Mouse (Mus musculus): ENCODE data around the gene Rps6ka2. TPM values are rescaled to one million over a fixed set of nuclear protein-coding genes. Genes with fewer than 3 reads are reported as not detected.

Gene Rps6ka2
- polyA plus RNA-seq, 1 experiment = 9.1 TPM

DNA sequence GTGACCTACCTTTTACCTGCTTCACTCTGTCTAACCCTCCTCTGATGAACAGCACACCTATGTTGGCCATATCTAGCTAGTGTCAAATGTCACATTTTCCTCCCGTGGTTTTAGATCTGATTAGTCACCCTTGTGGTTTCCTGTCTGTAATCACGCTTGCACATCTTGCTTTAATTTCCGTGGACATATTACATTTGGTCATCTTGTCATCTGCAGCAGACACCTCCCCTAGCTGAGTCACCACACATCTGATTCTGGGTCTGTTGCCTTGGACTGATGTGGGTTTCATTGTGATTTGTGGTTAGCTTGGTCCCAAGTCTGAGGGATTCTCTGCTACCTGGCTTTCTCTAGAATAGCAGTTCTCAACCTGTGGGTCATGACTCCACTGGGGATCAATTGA, 6.0 kb upstream of the Rps6ka2 start:
- TF ChIP-seq POLR2A (IDR thresholded peaks at IDR 0.05; ENCODE audit: borderline replicate concordance, control insufficient read depth, low read depth, low read length) (no peak), CTCF (IDR thresholded peaks at IDR 0.05; ENCODE audit: control insufficient read depth, insufficient read depth, low read length) (no peak)
- Histone ChIP-seq H3K4me1 (ENCODE audit: control insufficient read depth, insufficient read depth, low read length) (peaks cover 4% of the 10 kb centered on the region), H3K4me3 (replicated peaks; ENCODE audit: control insufficient read depth, low read depth, low read length) (no peak overlapping the region), H3K27ac (ENCODE audit: control insufficient read depth, insufficient read depth, low read depth, low read length, poor library complexity) (no peak overlapping the region; the same call in 1 of the 2 replicates)
- WGBS = 1% methylated on average over 3 of the region's 3 CpGs

DNA sequence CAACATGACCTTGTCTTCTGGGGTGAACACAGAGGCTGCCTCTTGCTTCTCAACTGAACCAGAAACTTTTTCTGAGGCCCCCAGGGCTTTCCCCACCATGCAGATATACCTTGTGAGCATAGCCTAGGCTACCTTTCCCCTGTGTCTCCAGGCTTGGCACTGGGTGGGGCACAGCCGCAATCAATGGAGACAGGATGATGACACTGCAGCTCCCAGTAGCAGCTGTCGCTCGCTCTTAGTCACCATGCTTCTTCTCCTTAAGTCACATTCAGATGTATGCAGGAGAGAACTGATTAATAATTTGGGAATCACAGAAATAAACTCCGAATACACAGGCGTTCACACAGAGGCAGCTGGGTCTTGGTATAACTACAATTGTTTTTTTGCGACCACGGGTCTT, 4.4 kb upstream of the Rps6ka2 start:
- Histone ChIP-seq H3K4me1 (ENCODE audit: control insufficient read depth, insufficient read depth, low read length) (peaks cover 4% of the 10 kb centered on the region), H3K4me3 (replicated peaks; ENCODE audit: control insufficient read depth, low read depth, low read length) (no peak overlapping the region), H3K27ac (ENCODE audit: control insufficient read depth, insufficient read depth, low read depth, low read length, poor library complexity) (no peak overlapping the region)
- TF ChIP-seq POLR2A (IDR thresholded peaks at IDR 0.05; ENCODE audit: borderline replicate concordance, control insufficient read depth, low read depth, low read length) = no peak
- no peak for TF ChIP-seq CTCF (IDR thresholded peaks at IDR 0.05; ENCODE audit: control insufficient read depth, insufficient read depth, low read length)
- WGBS = 87% methylated on average over 7 of the region's 7 CpGs

DNA sequence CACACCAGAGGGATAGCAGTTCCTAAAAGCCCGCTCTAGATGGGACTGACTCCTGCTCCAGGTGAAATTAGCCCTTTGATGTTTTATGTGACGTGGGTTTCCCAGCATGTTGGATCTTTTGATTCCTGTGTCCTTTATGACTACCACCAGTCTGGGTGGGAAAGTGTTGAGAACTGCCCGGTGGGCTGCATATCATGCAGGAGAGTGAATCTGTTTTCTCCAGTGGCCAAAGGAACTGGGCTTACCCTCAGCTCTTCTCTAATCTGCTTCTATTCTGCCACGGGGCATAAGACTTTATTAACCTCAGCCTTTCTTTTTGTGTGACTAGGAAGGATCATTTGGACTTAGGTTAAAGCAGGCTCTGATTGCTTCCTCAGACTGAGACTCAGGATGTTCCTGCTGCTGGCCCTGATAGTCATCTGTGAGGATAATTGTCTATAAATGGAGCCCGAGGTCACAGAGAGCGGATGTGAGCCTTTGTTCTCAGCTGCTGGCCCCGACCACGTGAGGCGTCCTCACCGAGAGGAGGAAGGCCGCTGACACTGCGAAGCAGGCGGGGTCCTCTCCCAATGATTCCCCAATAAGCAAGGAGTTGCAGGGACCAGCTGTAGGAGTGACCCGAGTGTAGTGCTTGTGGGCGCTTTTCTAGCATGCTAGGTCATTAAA, 821 bp upstream of the Rps6ka2 start:
- peak overlapping the region; percentile 14 for H3K27ac ChIP-seq (ENCODE audit: control insufficient read depth, insufficient read depth, low read depth, low read length, poor library complexity)

DNA sequence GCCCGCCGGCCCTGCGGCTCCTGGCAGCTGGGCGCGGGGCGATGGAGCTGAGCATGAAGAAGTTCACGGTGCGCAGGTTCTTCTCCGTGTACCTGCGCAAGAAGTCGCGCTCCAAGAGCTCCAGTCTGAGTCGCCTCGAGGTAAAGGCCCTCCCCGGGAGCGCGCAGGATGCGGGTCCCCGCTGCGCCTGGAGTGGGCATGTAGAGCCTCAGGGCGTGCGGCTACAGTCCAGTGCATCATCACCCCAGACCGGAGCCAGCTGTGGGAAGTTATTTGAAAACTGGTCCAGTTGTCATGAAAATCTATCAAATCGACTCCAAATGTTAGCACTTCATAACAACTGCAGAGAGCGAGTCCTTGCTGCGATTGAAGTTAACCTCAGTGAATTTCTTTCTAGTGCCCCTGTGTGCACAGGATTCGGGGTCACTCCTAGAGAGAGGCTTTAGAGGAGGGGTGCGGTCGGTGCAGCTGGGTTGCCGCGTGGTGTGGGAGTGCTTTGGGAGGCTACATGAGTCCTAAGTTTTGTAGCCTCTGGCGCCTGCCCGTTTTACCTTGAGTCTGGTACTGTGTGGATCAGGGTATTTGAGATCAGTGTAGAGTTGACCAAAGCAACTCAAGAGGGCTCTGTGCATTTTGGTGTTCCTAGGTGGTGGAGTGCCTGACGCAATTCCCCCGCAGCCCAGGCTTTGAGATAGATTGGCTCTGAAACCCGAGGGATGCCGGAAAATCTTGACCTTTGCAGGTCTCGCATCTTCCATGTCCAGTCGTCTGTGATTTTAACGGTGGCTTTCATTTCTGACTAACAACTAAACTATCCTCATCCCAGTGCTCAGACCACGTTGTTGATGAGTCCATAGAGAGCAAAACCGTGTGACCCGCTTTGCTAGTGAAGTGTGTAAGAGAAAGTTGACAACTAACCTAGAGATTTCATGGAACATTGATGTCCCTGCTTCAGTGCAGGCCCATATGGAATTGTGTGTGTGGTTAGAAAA, 685 bp downstream of the Rps6ka2 start:
- peaks cover 5% of the 10 kb centered on the region; the same call in 1 of the 2 replicates for H3K4me1 ChIP-seq (ENCODE audit: control insufficient read depth, insufficient read depth, low read length)
- H3K4me3 ChIP-seq (replicated peaks; ENCODE audit: control insufficient read depth, low read depth, low read length) = peak overlapping the region; percentile 67
- peak overlapping the region; percentile 40 for H3K27ac ChIP-seq (ENCODE audit: control insufficient read depth, insufficient read depth, low read depth, low read length, poor library complexity)
- WGBS = 16% methylated on average over 43 of the region's 43 CpGs
- TF ChIP-seq CTCF (IDR thresholded peaks at IDR 0.05; ENCODE audit: control insufficient read depth, insufficient read depth, low read length) = no peak
- TF ChIP-seq POLR2A (IDR thresholded peaks at IDR 0.05; ENCODE audit: borderline replicate concordance, control insufficient read depth, low read depth, low read length) = no peak

More for the DNA sequence above, 821 bp upstream of the Rps6ka2 start:
- Histone ChIP-seq H3K4me1 (ENCODE audit: control insufficient read depth, insufficient read depth, low read length) (peaks cover 5% of the 10 kb centered on the region), H3K4me3 (replicated peaks; ENCODE audit: control insufficient read depth, low read depth, low read length) (peak overlapping the region; percentile 44)
- TF ChIP-seq POLR2A (IDR thresholded peaks at IDR 0.05; ENCODE audit: borderline replicate concordance, control insufficient read depth, low read depth, low read length) (no peak), CTCF (IDR thresholded peaks at IDR 0.05; ENCODE audit: control insufficient read depth, insufficient read depth, low read length) (no peak)
- 16% methylated on average over 15 of the region's 15 CpGs for WGBS

DNA sequence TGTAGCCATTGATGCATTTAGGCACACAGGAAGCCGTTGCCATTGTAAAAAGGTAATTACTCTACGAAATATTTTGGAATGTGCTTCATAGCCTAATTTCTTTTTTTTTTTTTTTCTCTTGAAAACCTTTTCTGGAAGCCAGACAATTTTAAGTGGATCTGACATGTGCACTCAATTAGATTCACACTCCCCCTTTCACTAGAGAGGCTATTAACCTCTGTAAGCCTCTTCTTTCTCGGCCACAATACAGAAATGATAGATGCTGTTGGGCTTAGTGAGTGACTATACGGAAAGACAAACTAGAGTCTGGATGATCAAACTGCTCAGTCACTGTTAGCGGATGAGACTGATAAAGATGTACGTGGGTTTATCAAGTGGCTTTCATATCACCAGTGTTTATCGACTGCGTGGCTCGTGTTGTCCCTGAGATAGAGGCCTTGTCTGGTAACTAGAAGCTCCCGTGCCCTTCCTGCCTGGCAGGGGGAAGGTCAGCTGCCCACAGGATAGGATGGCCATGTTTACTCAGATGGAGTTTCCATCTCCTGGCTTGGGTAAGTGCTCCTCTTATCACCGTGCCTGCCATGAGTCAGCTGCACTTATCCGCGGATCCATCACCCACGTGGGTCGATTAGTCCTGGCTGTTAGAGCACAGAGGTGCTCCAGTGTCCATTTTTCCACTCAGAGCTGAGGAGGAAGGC, 3.6 kb downstream of the Rps6ka2 start:
- Histone ChIP-seq H3K4me1 (ENCODE audit: control insufficient read depth, insufficient read depth, low read length) (peaks cover 9% of the 10 kb centered on the region), H3K4me3 (replicated peaks; ENCODE audit: control insufficient read depth, low read depth, low read length) (no peak overlapping the region), H3K27ac (ENCODE audit: control insufficient read depth, insufficient read depth, low read depth, low read length, poor library complexity) (no peak overlapping the region)
- WGBS = 61% methylated on average over 15 of the region's 15 CpGs
- TF ChIP-seq POLR2A (IDR thresholded peaks at IDR 0.05; ENCODE audit: borderline replicate concordance, control insufficient read depth, low read depth, low read length) = no peak
- no peak for TF ChIP-seq CTCF (IDR thresholded peaks at IDR 0.05; ENCODE audit: control insufficient read depth, insufficient read depth, low read length)

DNA sequence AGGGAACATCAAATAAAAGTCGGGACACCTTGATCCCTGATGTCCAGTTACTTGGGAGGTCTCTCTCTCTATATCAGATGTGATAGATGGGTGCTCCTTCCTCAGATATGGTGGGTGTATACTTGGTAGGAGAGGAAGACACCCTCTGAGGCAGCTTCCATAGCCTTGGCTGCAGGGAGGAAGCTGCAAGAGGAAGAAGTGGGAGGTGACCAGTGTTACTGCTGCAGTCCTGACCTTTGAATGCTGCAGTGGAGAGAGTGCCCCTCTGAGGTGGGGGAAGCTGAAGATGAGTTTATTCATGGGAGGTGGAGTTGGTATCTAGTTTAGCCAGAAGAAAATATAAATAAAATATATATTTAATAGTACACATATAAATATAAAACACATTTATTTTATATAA, 5.4 kb downstream of the Rps6ka2 start:
- peaks cover 9% of the 10 kb centered on the region for H3K4me1 ChIP-seq (ENCODE audit: control insufficient read depth, insufficient read depth, low read length)
- WGBS = 67% methylated on average over 1 of the region's 1 CpGs
- H3K27ac ChIP-seq (ENCODE audit: control insufficient read depth, insufficient read depth, low read depth, low read length, poor library complexity) = no peak overlapping the region; the same call in 1 of the 2 replicates
- TF ChIP-seq POLR2A (IDR thresholded peaks at IDR 0.05; ENCODE audit: borderline replicate concordance, control insufficient read depth, low read depth, low read length) = no peak
- TF ChIP-seq CTCF (IDR thresholded peaks at IDR 0.05; ENCODE audit: control insufficient read depth, insufficient read depth, low read length) = no peak
- H3K4me3 ChIP-seq (replicated peaks; ENCODE audit: control insufficient read depth, low read depth, low read length) = no peak overlapping the region

DNA sequence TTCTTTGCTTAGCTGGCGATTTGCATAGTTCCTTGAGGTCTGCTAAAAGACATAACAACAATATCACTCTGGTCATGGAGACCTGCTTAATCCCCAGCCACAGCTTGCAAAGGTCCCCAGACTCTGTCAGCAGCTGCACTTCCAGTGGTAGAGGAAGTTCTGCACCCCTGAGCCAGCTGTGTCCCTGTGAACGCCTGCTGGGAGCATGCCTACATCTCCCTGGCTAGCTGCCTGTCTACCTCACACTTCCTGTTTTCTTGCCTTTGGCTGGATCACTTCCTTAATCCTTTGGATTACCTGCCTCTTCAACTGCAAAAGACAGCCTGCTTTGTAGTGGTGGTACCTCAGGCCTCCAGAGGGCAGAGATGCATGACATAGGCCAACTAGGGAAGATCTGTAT, 6.5 kb downstream of the Rps6ka2 start:
- TF ChIP-seq CTCF (IDR thresholded peaks at IDR 0.05; ENCODE audit: control insufficient read depth, insufficient read depth, low read length) = no peak
- no peak for TF ChIP-seq POLR2A (IDR thresholded peaks at IDR 0.05; ENCODE audit: borderline replicate concordance, control insufficient read depth, low read depth, low read length)
- Histone ChIP-seq H3K4me1 (ENCODE audit: control insufficient read depth, insufficient read depth, low read length) (peaks cover 9% of the 10 kb centered on the region), H3K4me3 (replicated peaks; ENCODE audit: control insufficient read depth, low read depth, low read length) (no peak overlapping the region), H3K27ac (ENCODE audit: control insufficient read depth, insufficient read depth, low read depth, low read length, poor library complexity) (no peak overlapping the region; the same call in 1 of the 2 replicates)
- WGBS = 10% methylated on average over 2 of the region's 2 CpGs
